Mouse (Mus musculus): Measurements from ENCODE around the gene Zfp442. TPM values are rescaled to one million over a fixed set of nuclear protein-coding genes. Genes with fewer than 3 reads are reported as not detected.
"Not testable (repeated sequence)": the region's sequence is repeated elsewhere in the genome, so short reads cannot be mapped to it uniquely, and the experiment has no call there.

Gene Zfp442
- polyA plus RNA-seq, 1 experiment from 2014 or later, result 5.7 TPM

GRCm38 (mm10) chr2:150362878-150363229 is 88.4 kb downstream of the Zfp442 start:
- ATAC-seq (peak; percentile 57; the same call in 1 of the 2 replicates), DNase-seq (ENCODE audit: low spot score) (no peak)
- Histone ChIP-seq H3K4me3 (ENCODE audit: low read depth, low read length) (peak overlapping the region; percentile 55), H3K36me3 (ENCODE audit: control insufficient read depth, insufficient read depth, low read length) (no peaks in the 10 kb centered on the region), H3K27ac (ENCODE audit: low read depth, low read length) (no peak overlapping the region), H3K27me3 (replicated peaks; ENCODE audit: control insufficient read depth, insufficient read depth, low read length) (no peaks in the 10 kb centered on the region), H3K4me2 (ENCODE audit: low read length) (peak overlapping the region; percentile 35), H3K9me3 (replicated peaks; ENCODE audit: control insufficient read depth, low read length) (no peaks in the 10 kb centered on the region), H3K4me1 (ENCODE audit: control insufficient read depth, insufficient read depth, low read length) (no peaks in the 10 kb centered on the region), H3K9ac (ENCODE audit: low read length) (peak overlapping the region; percentile 25; the same call in 1 of the 2 replicates)
- WGBS, result 13% methylated on average over 4 of the region's 4 CpGs

- not testable (repeated sequence) for H3K9me3 ChIP-seq (replicated peaks; ENCODE audit: control insufficient read depth, low read length); H3K36me3 ChIP-seq (ENCODE audit: control insufficient read depth, insufficient read depth, low read length); H3K27me3 ChIP-seq (replicated peaks; ENCODE audit: control insufficient read depth, insufficient read depth, low read length); H3K4me1 ChIP-seq (ENCODE audit: control insufficient read depth, insufficient read depth, low read length)
- DNase-seq (ENCODE audit: low spot score) (peak; percentile 95), ATAC-seq (peak; percentile 99)
- Histone ChIP-seq H3K4me2 (ENCODE audit: low read length) (peak within 1 kb of the TSS; percentile 37), H3K4me3 (ENCODE audit: low read depth, low read length) (peak within 1 kb of the TSS; percentile 55), H3K27ac (ENCODE audit: low read depth, low read length) (peak within 1 kb of the TSS; percentile 84), H3K9ac (ENCODE audit: low read length) (peak within 1 kb of the TSS; percentile 77)
- under 1% methylated on average over 16 of the region's 17 CpGs for WGBS
Measured at GRCm38 (mm10) chr2:150362113-150362877, 89.0 kb downstream of the Zfp442 start, which contains the start of gene 3300002I08Rik. 3300002I08Rik (minus strand) TSS chr2:150362765.

Other genes with a start within 250 kb of the Zfp442 start
- gene Zfp937, start 233.4 kb downstream of the Zfp442 start, polyA plus RNA-seq (2014; fragmentation: Nextera tagmentation; extraction: Ambion mirVana), result 8.9 and 10.7 TPM in 2 replicates
- 2.3 and 3.5 TPM in 2 replicates for gene Gm21994, start 195.9 kb downstream of the Zfp442 start, polyA plus RNA-seq (2014; fragmentation: Nextera tagmentation; extraction: Ambion mirVana)
- not detected in 2 replicates for gene Gm14124, start 194.0 kb downstream of the Zfp442 start, polyA plus RNA-seq (2014; fragmentation: Nextera tagmentation; extraction: Ambion mirVana)
- gene Gm10130, start 127.8 kb downstream of the Zfp442 start, polyA plus RNA-seq (2014; fragmentation: Nextera tagmentation; extraction: Ambion mirVana), result 1.3 TPM in 1 of 2 replicates, not detected in the other
- 12.3 and 16.3 TPM in 2 replicates for gene 3300002I08Rik, start 88.7 kb downstream of the Zfp442 start, polyA plus RNA-seq (2014; fragmentation: Nextera tagmentation; extraction: Ambion mirVana)
- not detected in 2 replicates for gene Zfp345, start 33.6 kb upstream of the Zfp442 start, polyA plus RNA-seq (2014; fragmentation: Nextera tagmentation; extraction: Ambion mirVana)
- gene Cst7, start 118.9 kb upstream of the Zfp442 start, polyA plus RNA-seq (2014; fragmentation: Nextera tagmentation; extraction: Ambion mirVana), result 0.30 TPM in 1 of 2 replicates, not detected in the other
- gene Apmap, start 157.1 kb upstream of the Zfp442 start, polyA plus RNA-seq (2014; fragmentation: Nextera tagmentation; extraction: Ambion mirVana), result 42.8 and 45.9 TPM in 2 replicates
- 18.4 and 18.8 TPM in 2 replicates for gene Acss1, start 217.0 kb upstream of the Zfp442 start, polyA plus RNA-seq (2014; fragmentation: Nextera tagmentation; extraction: Ambion mirVana)
- gene Vsx1, start 237.9 kb upstream of the Zfp442 start, polyA plus RNA-seq (2014; fragmentation: Nextera tagmentation; extraction: Ambion mirVana), result 0.04 TPM in 1 of 2 replicates, not detected in the other

Measured in forebrain, embryonic 14.5 days (tissue).